Mouse (Mus musculus) liver, embryonic 13.5 days (tissue): ENCODE results near the gene Eif4e3. TPM values are rescaled to one million over a fixed set of nuclear protein-coding genes. Genes with fewer than 3 reads are reported as not detected.

Source experiments
- ATAC-seq: fragments of 200-750 bp; cut with Nextera tagmentation; 2 replicates; pipeline ENCODE4 v1.8.0; 2017; ENCODE audit warnings: low read depth, mild to moderate bottlenecking, moderate number of reproducible peaks, moderate library complexity
- DNase-seq: peaks from one replicate; pipeline ENCODE4 v3.0.0; 2022
- H3K27ac ChIP-seq: fragments of 300-500 bp; sonication (generic); 2 replicates; pipeline ENCODE4 v1.5.1; 2015; ENCODE audit warnings: moderate library complexity, mild to moderate bottlenecking, inconsistent platforms
- H3K27me3 ChIP-seq: fragments of 300-500 bp; sonication (generic); 2 replicates; pipeline ENCODE4 v1.6.1; 2015; ENCODE audit warnings: mild to moderate bottlenecking, inconsistent platforms
- H3K36me3 ChIP-seq: fragments of 300-500 bp; sonication (generic); 2 replicates; pipeline ENCODE4 v1.6.1; 2015; ENCODE audit warnings: mild to moderate bottlenecking, inconsistent platforms
- H3K4me1 ChIP-seq: fragments of 300-500 bp; sonication (generic); replicated peaks from 2 replicates; pipeline ENCODE4 v1.6.1; 2015; ENCODE audit warnings: inconsistent platforms
- H3K4me2 ChIP-seq: fragments of 300-500 bp; sonication (generic); 2 replicates; pipeline ENCODE4 v1.6.1; 2015; ENCODE audit warnings: inconsistent platforms, mild to moderate bottlenecking, moderate library complexity
- H3K4me3 ChIP-seq: fragments of 300-500 bp; sonication (generic); replicated peaks from 2 replicates; pipeline ENCODE4 v1.5.1; 2015; ENCODE audit warnings: mild to moderate bottlenecking, inconsistent platforms
- H3K9ac ChIP-seq: fragments of 300-500 bp; sonication (generic); 2 replicates; pipeline ENCODE4 v1.6.1; 2015; ENCODE audit warnings: mild to moderate bottlenecking, inconsistent platforms
- H3K9me3 ChIP-seq: fragments of 300-500 bp; sonication (generic); replicated peaks from 2 replicates; pipeline ENCODE4 v1.6.1; 2016; ENCODE audit warnings: inconsistent platforms
- WGBS: fragments of 180-500 bp; shearing (Covaris S2); methylation state at CpG from one replicate; pipeline ENCODE4 v1.1.7; 2015; ENCODE audit not compliant: insufficient replicate concordance; 5-methylcytosine and 5-hydroxymethylcytosine counted together
- polyA plus RNA-seq: library from polyadenylated mRNA; unstranded; fragments of >200 nt; fragmentation: Nextera tagmentation; extraction: Ambion mirVana; gene quantifications from 2 replicates; pipeline ENCODE4 v1.2.1, GENCODE M21; 2015

Gene Eif4e3
- polyA plus RNA-seq, 1 experiment from 2014 or later, result 1.9 TPM

DNA sequence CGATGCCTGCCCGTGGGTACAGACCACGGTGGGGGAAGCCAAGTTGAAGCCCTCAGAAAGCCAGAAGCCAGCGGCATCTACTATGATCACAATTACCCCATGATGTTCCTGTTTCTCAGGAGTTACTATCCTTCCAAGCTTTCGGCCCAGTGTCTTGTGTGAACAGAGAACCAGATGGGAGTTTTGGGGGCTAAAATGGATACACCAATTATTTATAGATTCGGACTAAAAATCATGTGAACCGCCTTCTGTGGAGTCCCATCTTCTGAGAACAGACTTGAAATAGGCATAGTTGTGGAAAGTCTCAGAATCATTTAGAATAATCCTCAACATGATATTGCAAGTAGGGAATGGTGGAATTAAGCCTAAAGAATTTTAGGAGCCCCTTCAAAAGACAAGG is 64.1 kb downstream of the Eif4e3 start:
- no peak for DNase-seq
- 54% methylated on average over 7 of the region's 7 CpGs for WGBS
- no peak for ATAC-seq
- Histone ChIP-seq H3K27ac (no peak overlapping the region), H3K9me3 (no peaks in the 10 kb centered on the region), H3K4me3 (no peak overlapping the region), H3K36me3 (no peaks in the 10 kb centered on the region), H3K9ac (no peak overlapping the region), H3K4me2 (no peak overlapping the region), H3K27me3 (no peaks in the 10 kb centered on the region), H3K4me1 (no peaks in the 10 kb centered on the region; the same call in 1 of the 2 replicates)

DNA sequence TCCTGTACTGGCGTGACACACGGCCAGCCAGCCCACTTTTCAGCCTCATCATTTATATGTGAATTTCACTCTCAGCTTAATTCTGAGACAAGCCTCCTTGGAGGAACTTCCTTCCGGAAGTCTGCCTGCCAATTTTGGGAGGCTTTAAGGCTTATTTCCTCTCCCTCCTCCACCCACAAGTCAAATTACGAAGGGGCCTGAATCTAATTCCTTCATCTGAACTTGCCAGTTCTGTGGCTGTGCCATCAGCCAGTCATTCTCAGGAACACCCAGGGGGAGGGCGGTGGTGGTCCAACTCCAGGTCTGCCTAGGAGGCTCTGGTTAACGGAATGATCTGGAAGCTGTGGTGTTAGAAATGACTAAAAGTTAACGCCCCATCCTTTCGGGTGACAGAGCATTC is 65.7 kb downstream of the Eif4e3 start:
- DNase-seq (no peak), ATAC-seq (no peak)
- no peak overlapping the region for H3K9ac ChIP-seq
- H3K9me3 ChIP-seq, result no peaks in the 10 kb centered on the region
- H3K27ac ChIP-seq, result no peak overlapping the region
- no peaks in the 10 kb centered on the region; the same call in 1 of the 2 replicates for H3K4me1 ChIP-seq
- H3K27me3 ChIP-seq, result no peaks in the 10 kb centered on the region
- no peaks in the 10 kb centered on the region for H3K36me3 ChIP-seq
- no peak overlapping the region for H3K4me2 ChIP-seq
- no peak overlapping the region for H3K4me3 ChIP-seq
- WGBS, result 42% methylated on average over 8 of the region's 8 CpGs

DNA sequence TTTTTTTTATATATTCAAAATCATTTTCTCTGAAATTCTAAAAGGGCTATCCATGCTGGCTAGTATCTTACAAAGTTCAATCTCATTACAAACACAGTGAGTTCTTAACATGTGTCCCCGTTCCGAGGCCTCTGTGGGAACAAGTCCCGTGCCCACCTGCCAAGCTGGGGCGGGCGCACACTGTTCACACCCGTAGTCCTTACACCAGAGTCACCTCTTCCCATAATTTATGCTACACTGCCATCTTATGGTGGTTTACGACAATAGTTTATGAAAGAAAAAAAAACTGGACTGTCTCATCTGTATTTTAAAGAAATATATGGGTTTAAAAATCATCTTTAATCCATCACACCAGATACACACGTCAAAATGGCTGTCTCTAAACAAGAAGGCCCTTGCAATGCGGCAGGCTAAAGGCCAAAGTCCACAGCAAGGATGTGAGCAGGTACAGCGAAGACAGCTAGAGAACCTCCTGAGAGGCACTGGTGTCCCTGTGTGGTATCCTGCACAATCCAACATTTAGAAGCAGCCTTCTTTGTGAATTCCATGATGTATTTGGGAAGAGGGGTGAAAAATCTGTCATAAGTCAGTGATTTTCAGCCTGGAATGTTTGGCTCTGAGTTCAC is 66.3 kb downstream of the Eif4e3 start:
- H3K36me3 ChIP-seq, result no peaks in the 10 kb centered on the region
- H3K9me3 ChIP-seq, result no peaks in the 10 kb centered on the region
- H3K27ac ChIP-seq, result no peak overlapping the region
- H3K4me2 ChIP-seq, result no peak overlapping the region
- H3K4me3 ChIP-seq, result no peak overlapping the region
- no peak for DNase-seq
- H3K9ac ChIP-seq, result no peak overlapping the region
- no peaks in the 10 kb centered on the region; the same call in 1 of the 2 replicates for H3K4me1 ChIP-seq
- no peaks in the 10 kb centered on the region for H3K27me3 ChIP-seq
- 30% methylated on average over 10 of the region's 10 CpGs for WGBS
- no peak for ATAC-seq

DNA sequence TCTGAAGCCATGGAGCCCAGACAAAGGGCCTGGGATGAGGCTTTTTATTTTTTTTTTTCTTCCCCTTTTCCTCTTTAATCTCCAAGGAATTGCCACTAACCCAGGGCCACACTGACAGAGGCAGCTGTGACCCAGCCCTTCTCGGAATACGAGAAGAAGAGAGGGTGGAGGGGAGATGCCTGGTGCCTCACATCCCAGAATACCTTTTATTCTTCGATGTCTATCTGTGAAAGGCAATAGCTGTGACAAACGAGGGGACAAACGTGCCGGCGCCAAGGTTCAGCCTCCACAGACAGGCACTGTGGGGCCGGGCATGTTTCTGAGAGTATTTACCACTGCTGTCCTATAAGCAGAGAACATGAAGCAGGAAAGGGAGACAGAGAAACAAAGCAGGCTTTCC is 66.9 kb downstream of the Eif4e3 start:
- 52% methylated on average over 8 of the region's 8 CpGs for WGBS
- Histone ChIP-seq H3K4me2 (no peak overlapping the region), H3K9ac (no peak overlapping the region), H3K27ac (no peak overlapping the region), H3K4me3 (no peak overlapping the region), H3K36me3 (no peaks in the 10 kb centered on the region), H3K9me3 (no peaks in the 10 kb centered on the region), H3K27me3 (no peaks in the 10 kb centered on the region), H3K4me1 (no peaks in the 10 kb centered on the region; the same call in 1 of the 2 replicates)
- ATAC-seq (no peak), DNase-seq (no peak)

DNA sequence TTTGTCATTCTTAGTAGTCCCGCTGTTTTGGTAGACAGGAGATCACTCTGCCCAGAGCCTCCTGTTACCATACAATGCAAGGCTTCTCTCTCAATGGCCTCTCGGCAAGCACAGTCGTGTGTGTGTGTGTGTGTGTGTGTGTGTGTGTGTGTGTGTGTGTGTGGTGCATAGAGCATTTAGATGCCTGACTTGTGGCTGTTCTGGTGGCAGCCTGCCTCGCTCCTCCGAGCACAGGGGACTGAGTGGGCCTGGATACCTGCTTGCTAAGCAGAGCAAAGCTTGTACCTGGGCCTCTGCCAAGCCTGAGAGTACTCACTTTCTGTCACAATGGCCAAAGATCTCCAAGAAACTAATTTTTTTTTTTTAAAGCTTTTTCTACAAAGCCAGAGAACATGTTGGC is 67.3 kb downstream of the Eif4e3 start:
- no peaks in the 10 kb centered on the region; the same call in 1 of the 2 replicates for H3K4me1 ChIP-seq
- H3K4me2 ChIP-seq, result no peak overlapping the region
- no peaks in the 10 kb centered on the region for H3K36me3 ChIP-seq
- no peaks in the 10 kb centered on the region for H3K27me3 ChIP-seq
- H3K9ac ChIP-seq, result no peak overlapping the region
- ATAC-seq (no peak), DNase-seq (no peak)
- no peak overlapping the region for H3K4me3 ChIP-seq
- H3K9me3 ChIP-seq, result no peaks in the 10 kb centered on the region
- no peak overlapping the region for H3K27ac ChIP-seq
- 59% methylated on average over 5 of the region's 5 CpGs for WGBS

DNA sequence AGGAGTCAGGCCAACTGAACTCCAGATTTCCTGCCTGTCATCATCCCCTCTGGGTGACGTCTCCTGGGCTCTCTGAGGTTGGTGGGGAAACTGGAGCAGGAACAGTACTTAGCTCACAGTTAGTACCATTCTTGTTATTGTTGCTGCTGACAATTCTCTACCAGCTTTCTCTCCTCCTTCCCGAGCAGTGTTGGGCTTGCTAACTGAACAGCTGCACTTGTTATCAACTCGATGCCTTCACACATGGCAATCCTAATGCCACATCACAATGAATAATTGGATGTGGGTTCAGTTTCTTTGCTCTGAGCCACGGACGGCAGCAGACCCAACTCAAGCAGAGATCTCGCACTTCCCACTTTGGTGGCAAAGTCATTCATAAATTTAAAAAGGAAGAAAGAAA is 89.5 kb downstream of the Eif4e3 start:
- H3K27me3 ChIP-seq, result no peaks in the 10 kb centered on the region
- H3K36me3 ChIP-seq, result no peaks in the 10 kb centered on the region
- H3K4me2 ChIP-seq, result no peak overlapping the region
- H3K4me3 ChIP-seq, result no peak overlapping the region
- H3K9ac ChIP-seq, result no peak overlapping the region
- no peaks in the 10 kb centered on the region for H3K9me3 ChIP-seq
- DNase-seq (no peak), ATAC-seq (no peak)
- no peaks in the 10 kb centered on the region for H3K4me1 ChIP-seq
- 37% methylated on average over 6 of the region's 6 CpGs for WGBS
- H3K27ac ChIP-seq, result no peak overlapping the region

DNA sequence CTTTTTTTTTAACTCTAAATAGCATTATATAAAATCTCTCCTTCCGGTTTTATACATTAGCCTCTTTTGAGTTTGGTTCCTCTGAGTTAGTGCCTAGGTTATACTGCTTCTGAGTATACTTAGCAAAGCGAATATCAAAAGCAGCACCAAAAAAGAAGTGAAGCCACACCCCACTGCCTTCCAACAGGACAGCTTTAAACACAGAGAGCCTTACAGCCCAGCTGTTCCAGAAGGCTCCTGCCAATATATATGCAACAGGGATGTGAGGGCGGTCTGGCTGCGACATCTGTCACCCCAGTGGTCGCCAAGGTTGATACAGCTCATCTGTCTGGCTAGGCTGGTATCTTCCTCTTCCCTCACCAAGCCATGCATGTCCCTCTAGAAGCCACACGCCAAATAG is 90.9 kb downstream of the Eif4e3 start:
- ATAC-seq (no peak), DNase-seq (no peak)
- H3K9me3 ChIP-seq, result no peaks in the 10 kb centered on the region
- no peak overlapping the region for H3K4me3 ChIP-seq
- WGBS, result 64% methylated on average over 6 of the region's 6 CpGs
- H3K27ac ChIP-seq, result no peak overlapping the region
- no peaks in the 10 kb centered on the region for H3K27me3 ChIP-seq
- no peak overlapping the region for H3K4me2 ChIP-seq
- H3K9ac ChIP-seq, result no peak overlapping the region
- H3K4me1 ChIP-seq, result no peaks in the 10 kb centered on the region
- no peaks in the 10 kb centered on the region for H3K36me3 ChIP-seq

Other genes with a start within 250 kb of the Eif4e3 start
- gene Foxp1, start 144.1 kb downstream of the Eif4e3 start, polyA plus RNA-seq, result 14.2 and 16.7 TPM in 2 replicates
- gene Gm20696, start within 50 bp of the Eif4e3 start, polyA plus RNA-seq, result 0.42 and 0.58 TPM in 2 replicates
- gene Gpr27, start 25.9 kb upstream of the Eif4e3 start, polyA plus RNA-seq, result 0.05 and 0.13 TPM in 2 replicates
- not detected in 2 replicates for gene Prok2, start 59.6 kb upstream of the Eif4e3 start, polyA plus RNA-seq